ENCODE assay signal across 1 mouse cellular context in the genomic region with DNA sequence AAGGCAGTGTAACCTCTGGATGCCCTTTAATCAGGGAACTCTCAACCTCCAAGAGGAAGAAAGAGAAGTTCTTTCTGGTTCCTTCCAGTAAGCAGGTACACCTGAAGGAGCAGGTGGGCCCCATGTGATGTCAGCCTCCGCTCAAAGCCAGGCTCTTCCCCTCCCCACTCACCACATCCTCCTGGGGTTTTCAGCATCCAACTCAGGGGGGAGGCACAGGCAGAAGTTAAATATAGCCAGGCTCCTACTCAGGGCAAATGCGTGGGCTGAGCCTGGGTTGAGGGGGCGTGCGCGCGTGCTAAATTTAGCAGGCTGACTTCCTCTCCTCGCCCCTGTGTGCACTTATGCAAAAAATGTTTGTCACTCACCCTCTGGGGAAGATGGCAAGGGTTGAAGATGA.
TF ChIP-seq lines count a peak whose summit lies in the region.

No protein-coding gene starts in this region.

TF ChIP-seq in CH12.LX, 34 proteins besides CTCF, POLR2A, EP300 and RAD21 (continued from another document):
- peak; percentile 75 for TF ChIP-seq SIN3A (IDR thresholded peaks at IDR 0.05; ENCODE audit: low read length)
- TF ChIP-seq HCFC1 (IDR thresholded peaks at IDR 0.05; ENCODE audit: low read depth, low read length): 0 out of 2 replicates have a peak, but pooled peaks have one; percentile 34
- no peak for TF ChIP-seq PAX5 (IDR thresholded peaks at IDR 0.05; ENCODE audit: low read length)
